Mouse (Mus musculus): ENCODE results near the gene Rab23. TPM values are rescaled to one million over a fixed set of nuclear protein-coding genes. Genes with fewer than 3 reads are reported as not detected.
A peak's percentile ranks its signal among the peaks of the same experiment; 100 is the strongest.

Gene Rab23
- polyA plus RNA-seq, 1 experiment, result 12.0 TPM

DNA sequence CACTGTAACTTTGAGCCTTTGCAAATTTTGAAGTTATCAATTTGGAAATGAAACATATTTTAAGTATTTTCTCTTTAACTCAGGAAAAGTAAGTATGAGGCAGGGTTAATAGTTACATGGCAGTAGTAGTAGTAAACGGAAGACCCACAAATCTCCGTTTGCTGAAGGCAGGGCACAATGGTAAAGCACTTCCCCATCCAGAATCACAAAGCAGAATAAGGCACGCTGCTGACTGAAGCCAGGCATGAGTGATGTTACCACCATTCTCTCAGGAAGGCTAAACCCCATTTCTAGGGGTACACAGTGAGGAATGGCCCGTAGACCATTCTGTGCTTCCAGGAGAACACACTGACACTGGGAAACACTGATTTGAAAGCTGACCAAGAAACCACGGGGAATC is 68.4 kb downstream of the Rab23 start:
- Histone ChIP-seq H3K27me3 (ENCODE audit: control insufficient read depth, insufficient read depth, low read length) (no peaks in the 10 kb centered on the region), H3K27ac (ENCODE audit: control insufficient read depth, insufficient read depth, low read depth, low read length) (no peak overlapping the region; the same call in 1 of the 2 replicates), H3K4me1 (ENCODE audit: control insufficient read depth, insufficient read depth, low read length) (no peaks in the 10 kb centered on the region), H3K36me3 (ENCODE audit: control insufficient read depth, insufficient read depth, low read length) (no peaks in the 10 kb centered on the region), H3K4me3 (ENCODE audit: control insufficient read depth, low read depth, low read length) (no peak overlapping the region)
- TF ChIP-seq POLR2A (IDR thresholded peaks at IDR 0.05; ENCODE audit: control insufficient read depth, low read depth, low read length), result no peak
- TF ChIP-seq CTCF (IDR thresholded peaks at IDR 0.05; ENCODE audit: control insufficient read depth, insufficient read depth, insufficient replicate concordance, low read depth, low read length), result no peak

DNA sequence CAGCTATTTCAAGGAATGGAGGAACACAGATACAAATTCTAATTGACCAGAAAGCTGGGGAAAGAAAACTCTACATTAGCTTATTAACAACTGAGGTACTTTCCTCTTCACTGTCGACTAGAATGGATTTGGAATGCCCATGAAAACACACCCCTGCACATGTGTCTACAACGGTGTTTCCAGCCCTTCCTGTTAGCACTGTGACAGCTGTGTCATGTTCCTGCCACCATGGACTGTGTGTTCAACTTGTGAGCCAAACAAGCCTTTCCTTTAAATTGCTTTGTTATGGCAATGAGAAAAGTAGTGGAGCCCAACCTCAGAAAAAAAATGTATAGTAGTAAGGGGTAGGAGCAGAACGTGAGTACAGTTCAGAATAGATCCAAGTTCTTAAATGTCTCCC is 68.8 kb downstream of the Rab23 start:
- no peaks in the 10 kb centered on the region for H3K27me3 ChIP-seq (ENCODE audit: control insufficient read depth, insufficient read depth, low read length)
- TF ChIP-seq POLR2A (IDR thresholded peaks at IDR 0.05; ENCODE audit: control insufficient read depth, low read depth, low read length) (no peak), CTCF (IDR thresholded peaks at IDR 0.05; ENCODE audit: control insufficient read depth, insufficient read depth, insufficient replicate concordance, low read depth, low read length) (no peak)
- no peaks in the 10 kb centered on the region for H3K4me1 ChIP-seq (ENCODE audit: control insufficient read depth, insufficient read depth, low read length)
- peak overlapping the region; percentile 48; the same call in 1 of the 2 replicates for H3K27ac ChIP-seq (ENCODE audit: control insufficient read depth, insufficient read depth, low read depth, low read length)
- no peak overlapping the region for H3K4me3 ChIP-seq (ENCODE audit: control insufficient read depth, low read depth, low read length)
- no peaks in the 10 kb centered on the region for H3K36me3 ChIP-seq (ENCODE audit: control insufficient read depth, insufficient read depth, low read length)

Other genes starting within 250 kb of the Rab23 start
- gene Prim2, start 50.1 kb upstream of the Rab23 start, polyA plus RNA-seq (2012; rRNA removed), result 14.7 and 17.0 TPM in 2 replicates
- 10.5 and 11.4 TPM in 2 replicates for gene Bag2, start 37.9 kb downstream of the Rab23 start, polyA plus RNA-seq (2012; rRNA removed)
- gene Zfp451, start 94.7 kb downstream of the Rab23 start, polyA plus RNA-seq (2012; rRNA removed), result 120 and 152 TPM in 2 replicates
- 0.87 and 1.1 TPM in 2 replicates for gene Bend6, start 187.9 kb downstream of the Rab23 start, polyA plus RNA-seq (2012; rRNA removed)
- 33.0 and 38.7 TPM in 2 replicates for gene Dst, start 188.3 kb downstream of the Rab23 start, polyA plus RNA-seq (2012; rRNA removed)